Mouse (Mus musculus) intestine, postnatal 0 days (tissue): ENCODE measurements around the gene Tacc3. TPM values are rescaled to one million over a fixed set of nuclear protein-coding genes. Genes with fewer than 3 reads are reported as not detected.

Experiments used
- ATAC-seq: fragments of 200-750 bp; cut with Nextera tagmentation; 2 replicates; pipeline ENCODE4 v1.8.0; 2017; ENCODE audit warnings: mild to moderate bottlenecking, moderate TSS enrichment, moderate library complexity
- H3K27ac ChIP-seq: fragments of 300-500 bp; sonication (generic); 2 replicates; pipeline ENCODE4 v1.5.1; 2014; ENCODE audit warnings: mild to moderate bottlenecking, low read depth, low read length, moderate library complexity
- H3K27me3 ChIP-seq: fragments of 300-500 bp; sonication (generic); replicated peaks from 2 replicates; pipeline ENCODE4 v1.6.1; 2014; ENCODE audit warnings: low read length, mixed read lengths; ENCODE audit not compliant: control insufficient read depth, insufficient read depth
- H3K36me3 ChIP-seq: fragments of 300-500 bp; sonication (generic); 2 replicates; pipeline ENCODE4 v1.6.1; 2014; ENCODE audit warnings: mild to moderate bottlenecking, moderate library complexity; ENCODE audit not compliant: control insufficient read depth, insufficient read depth
- H3K4me1 ChIP-seq: fragments of 300-500 bp; sonication (generic); replicated peaks from 2 replicates; pipeline ENCODE4 v1.6.1; 2014; ENCODE audit warnings: antibody characterized with exemption, low read length, mixed read lengths; ENCODE audit not compliant: control insufficient read depth, insufficient read depth
- H3K4me2 ChIP-seq: fragments of 300-500 bp; sonication (generic); replicated peaks from 2 replicates; pipeline ENCODE4 v1.6.1; 2014; ENCODE audit warnings: low read depth, mild to moderate bottlenecking, moderate library complexity
- H3K4me3 ChIP-seq: fragments of 300-500 bp; sonication (generic); 2 replicates; pipeline ENCODE4 v1.5.1; 2014; ENCODE audit warnings: low read depth, low read length
- H3K9ac ChIP-seq: fragments of 300-500 bp; sonication (generic); 2 replicates; pipeline ENCODE4 v1.6.1; 2014; ENCODE audit warnings: mild to moderate bottlenecking, low read depth, low read length
- H3K9me3 ChIP-seq: fragments of 300-500 bp; sonication (generic); 2 replicates; pipeline ENCODE4 v1.6.1; 2016; ENCODE audit warnings: mixed run types; ENCODE audit not compliant: control insufficient read depth
- CTCF ChIP-seq: sonication (generic); IDR thresholded peaks from 2 replicates; pipeline ENCODE4 v1.5.1; 2016; ENCODE audit warnings: low read depth, mild to moderate bottlenecking, control low read depth, antibody characterized with exemption, moderate library complexity
- WGBS: fragments of 180-500 bp; shearing (Covaris S2); extraction: QIAGEN DNeasy Blood & Tissue Kit; methylation state at CpG from one replicate; pipeline ENCODE4 v1.1.7; 2014; 5-methylcytosine and 5-hydroxymethylcytosine counted together
- polyA plus RNA-seq: library from polyadenylated mRNA; unstranded; fragments of >200 nt; fragmentation: Nextera tagmentation; extraction: Ambion mirVana; gene quantifications from 2 replicates; pipeline ENCODE4 v1.2.1, GENCODE M21; 2015

The Tacc3 gene
- polyA plus RNA-seq, 1 experiment from 2014 or later, result 39.3 TPM

GRCm38 (mm10) chr5:33720852-33721490 is 63.0 kb downstream of the Tacc3 start:
- H3K36me3 ChIP-seq, result no peaks in the 10 kb centered on the region
- no peak for TF ChIP-seq CTCF
- no peaks in the 10 kb centered on the region for H3K9me3 ChIP-seq
- peak overlapping the region; percentile 58; the same call in 1 of the 2 replicates for H3K9ac ChIP-seq
- no peaks in the 10 kb centered on the region for H3K27me3 ChIP-seq
- peak overlapping the region; percentile 74 for H3K4me3 ChIP-seq
- no peak overlapping the region for H3K27ac ChIP-seq
- ATAC-seq, result no peak
- H3K4me2 ChIP-seq, result peak overlapping the region; percentile 100
- 6% methylated on average over 8 of the region's 8 CpGs for WGBS
- peaks cover 5% of the 10 kb centered on the region; the same call in 1 of the 2 replicates for H3K4me1 ChIP-seq

GRCm38 (mm10) chr5:33721541-33722265 is 63.8 kb downstream of the Tacc3 start, which contains the start of gene Fgfr3:
TSS of gene Fgfr3 (plus strand) at chr5:33721674.
- H3K4me3 ChIP-seq, result peak within 1 kb of the TSS; percentile 74
- peak; percentile 44 for TF ChIP-seq CTCF
- no peaks in the 10 kb centered on the region for H3K9me3 ChIP-seq
- peaks cover 5% of the 10 kb centered on the region; the same call in 1 of the 2 replicates for H3K4me1 ChIP-seq
- no peaks in the 10 kb centered on the region for H3K36me3 ChIP-seq
- H3K27ac ChIP-seq, result peak within 1 kb of the TSS; percentile 46; the same call in 1 of the 2 replicates
- ATAC-seq, result peak; percentile 37
- H3K9ac ChIP-seq, result peak within 1 kb of the TSS; percentile 58
- H3K27me3 ChIP-seq, result no peaks in the 10 kb centered on the region
- 0% methylated on average over 67 of the region's 73 CpGs for WGBS
- peak within 1 kb of the TSS; percentile 100 for H3K4me2 ChIP-seq

- under 1% methylated on average over 50 of the region's 53 CpGs for WGBS
- H3K9ac ChIP-seq, result peak overlapping the region; percentile 58
Measured at GRCm38 (mm10) chr5:33722266-33723018, 64.5 kb downstream of the Tacc3 start.

GRCm38 (mm10) chr5:33723019-33723640 is 65.2 kb downstream of the Tacc3 start:
- Histone ChIP-seq H3K4me1 (peaks cover 5% of the 10 kb centered on the region; the same call in 1 of the 2 replicates), H3K27ac (peak overlapping the region; percentile 73), H3K9ac (peak overlapping the region; percentile 58), H3K4me2 (peak overlapping the region; percentile 100), H3K36me3 (no peaks in the 10 kb centered on the region), H3K4me3 (peak overlapping the region; percentile 74), H3K27me3 (no peaks in the 10 kb centered on the region), H3K9me3 (no peaks in the 10 kb centered on the region)
- peak; percentile 37 for TF ChIP-seq CTCF
- ATAC-seq, result no peak
- under 1% methylated on average over 58 of the region's 61 CpGs for WGBS

More at GRCm38 (mm10) chr5:33722266-33723018, 64.5 kb downstream of the Tacc3 start:
- Histone ChIP-seq H3K27me3 (no peaks in the 10 kb centered on the region), H3K4me1 (peaks cover 5% of the 10 kb centered on the region; the same call in 1 of the 2 replicates), H3K4me2 (peak overlapping the region; percentile 100), H3K4me3 (peak overlapping the region; percentile 74), H3K36me3 (no peaks in the 10 kb centered on the region), H3K27ac (peak overlapping the region; percentile 73; the same call in 1 of the 2 replicates), H3K9me3 (no peaks in the 10 kb centered on the region)
- TF ChIP-seq CTCF, result no peak
- ATAC-seq, result no peak

- WGBS, result 11% methylated on average over 36 of the region's 36 CpGs
- Histone ChIP-seq H3K9me3 (no peaks in the 10 kb centered on the region), H3K4me2 (peak overlapping the region; percentile 100), H3K4me1 (peaks cover 5% of the 10 kb centered on the region; the same call in 1 of the 2 replicates), H3K4me3 (peak overlapping the region; percentile 74), H3K27me3 (no peaks in the 10 kb centered on the region), H3K36me3 (0 out of 2 replicates have a peak, but pooled peaks cover 3% of the 10 kb centered on the region), H3K27ac (peak overlapping the region; percentile 73), H3K9ac (peak overlapping the region; percentile 58)
- ATAC-seq, result peak; percentile 40
- TF ChIP-seq CTCF, result no peak
Measured at GRCm38 (mm10) chr5:33723641-33724465, 65.9 kb downstream of the Tacc3 start.
